Mouse (Mus musculus): ENCODE measurements around the gene Rnasel. TPM values are rescaled to one million over a fixed set of nuclear protein-coding genes. Genes with fewer than 3 reads are reported as not detected.

The Rnasel gene
- polyA plus RNA-seq (2015; fragmentation: Nextera tagmentation; extraction: Ambion mirVana) = 29.2 and 32.6 TPM in 2 replicates

GRCm38 (mm10) chr1:153749211-153749801, at the start of gene Rnasel:
TSS of gene Rnasel (plus strand) at chr1:153749426.

GRCm38 (mm10) chr1:153740145-153740544, 9.1 kb upstream of the Rnasel start, which contains the start of gene Rgs16:
TSS of gene Rgs16 (plus strand) at chr1:153740349.

Other genes starting within 250 kb of the Rnasel start
- 15.0 and 22.8 TPM in 2 replicates for gene Npl, start 199.4 kb upstream of the Rnasel start, polyA plus RNA-seq (2015; fragmentation: Nextera tagmentation; extraction: Ambion mirVana)
- 0.18 and 0.32 TPM in 2 replicates for gene Rgs8, start 96.4 kb upstream of the Rnasel start, polyA plus RNA-seq (2015; fragmentation: Nextera tagmentation; extraction: Ambion mirVana)
- gene Rgs16, start 9.1 kb upstream of the Rnasel start, polyA plus RNA-seq (2015; fragmentation: Nextera tagmentation; extraction: Ambion mirVana) = 3.6 and 4.5 TPM in 2 replicates
- 0.08 and 0.33 TPM in 2 replicates for gene Rgsl1, start 94.7 kb downstream of the Rnasel start, polyA plus RNA-seq (2015; fragmentation: Nextera tagmentation; extraction: Ambion mirVana)
- gene Teddm1b, start 124.9 kb downstream of the Rnasel start, polyA plus RNA-seq (2015; fragmentation: Nextera tagmentation; extraction: Ambion mirVana) = 0.15 and 0.28 TPM in 2 replicates
- not detected in 2 replicates for gene Teddm1a, start 142.3 kb downstream of the Rnasel start, polyA plus RNA-seq (2015; fragmentation: Nextera tagmentation; extraction: Ambion mirVana)
- 142 and 157 TPM in 2 replicates for gene Glul, start 150.5 kb downstream of the Rnasel start, polyA plus RNA-seq (2015; fragmentation: Nextera tagmentation; extraction: Ambion mirVana)
- 0.61 and 0.73 TPM in 2 replicates for gene Teddm2, start 150.8 kb downstream of the Rnasel start, polyA plus RNA-seq (2015; fragmentation: Nextera tagmentation; extraction: Ambion mirVana)